Mouse (Mus musculus) cerebellum, adult 11 months (tissue): ENCODE data around the gene Ptk7.
A peak's percentile ranks its signal among the peaks of the same experiment; 100 is the strongest.

Experiments
- DNase-seq: peaks from one replicate; pipeline ENCODE4 v3.0.0; 2022

Gene Ptk7

DNA sequence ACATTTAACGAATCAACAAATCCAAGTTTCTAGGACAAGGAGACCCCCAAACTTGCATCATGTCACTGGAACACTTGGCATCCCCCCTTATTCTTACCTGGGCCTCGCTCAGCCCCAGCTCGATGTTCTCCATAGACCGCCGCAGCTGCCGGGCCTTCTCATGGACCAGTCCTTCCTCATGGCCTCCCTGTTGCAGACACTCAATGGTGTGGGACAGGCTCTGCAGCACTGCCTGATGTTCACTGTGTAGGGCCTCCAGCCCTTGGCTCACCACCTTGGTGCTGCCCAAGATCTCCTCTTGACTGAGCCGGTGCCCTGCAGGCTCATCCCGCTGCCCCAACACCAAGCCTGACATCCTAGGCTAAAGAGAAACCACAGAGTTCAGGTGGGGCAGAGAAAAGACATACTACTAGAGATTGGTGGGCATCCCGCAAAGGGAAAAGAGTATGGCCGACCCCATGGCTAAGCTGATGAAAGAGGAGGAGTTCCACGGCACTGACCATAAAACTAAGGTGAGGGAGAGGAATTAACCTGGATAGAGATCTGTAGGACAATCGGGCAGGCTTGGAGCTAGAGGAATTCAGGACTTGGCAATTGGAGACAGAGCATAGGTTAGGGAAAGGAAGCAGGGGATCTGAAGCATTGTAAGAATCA is 15.0 kb upstream of the Ptk7 start:
- no peak for DNase-seq

DNA sequence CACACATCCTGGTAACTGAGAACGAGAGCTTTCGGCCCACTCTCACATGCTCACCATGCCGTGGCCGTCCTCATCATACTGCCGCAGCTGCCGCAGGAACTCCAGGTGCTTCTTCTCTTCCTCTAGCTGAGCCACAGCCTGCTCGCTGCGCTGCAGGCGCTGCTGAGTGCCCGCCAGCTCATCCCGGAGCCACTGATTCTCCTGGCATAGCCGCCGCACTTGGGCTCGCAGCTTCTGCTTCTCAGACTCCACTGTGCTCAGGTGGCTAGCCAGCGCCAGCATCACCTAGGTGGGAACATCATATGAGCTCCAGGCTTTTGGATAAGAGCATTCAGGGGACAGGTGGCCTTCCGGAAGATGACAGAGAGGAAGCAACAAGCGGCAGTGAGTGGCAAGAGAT is 12.8 kb upstream of the Ptk7 start:
- no peak for DNase-seq

DNA sequence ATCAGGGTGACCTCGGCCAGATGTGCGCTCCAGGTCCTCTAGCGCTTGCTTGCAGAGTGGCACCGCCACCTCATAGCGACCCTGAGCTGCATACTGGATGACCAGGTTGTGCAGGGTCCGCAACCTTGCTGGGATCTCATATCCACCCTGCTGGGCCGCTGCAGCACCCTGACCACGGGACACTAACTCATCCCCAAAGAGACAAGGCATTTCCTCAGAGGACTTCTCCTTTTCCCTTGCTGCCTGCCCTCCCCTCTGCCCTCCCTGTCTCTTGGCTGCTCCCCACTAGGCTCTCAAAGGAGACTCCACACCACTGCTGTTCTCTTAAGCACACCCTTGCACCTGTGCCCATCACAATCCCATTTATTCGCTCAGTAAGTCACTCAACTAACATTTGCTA is 10.6 kb upstream of the Ptk7 start:
- no peak for DNase-seq

DNA sequence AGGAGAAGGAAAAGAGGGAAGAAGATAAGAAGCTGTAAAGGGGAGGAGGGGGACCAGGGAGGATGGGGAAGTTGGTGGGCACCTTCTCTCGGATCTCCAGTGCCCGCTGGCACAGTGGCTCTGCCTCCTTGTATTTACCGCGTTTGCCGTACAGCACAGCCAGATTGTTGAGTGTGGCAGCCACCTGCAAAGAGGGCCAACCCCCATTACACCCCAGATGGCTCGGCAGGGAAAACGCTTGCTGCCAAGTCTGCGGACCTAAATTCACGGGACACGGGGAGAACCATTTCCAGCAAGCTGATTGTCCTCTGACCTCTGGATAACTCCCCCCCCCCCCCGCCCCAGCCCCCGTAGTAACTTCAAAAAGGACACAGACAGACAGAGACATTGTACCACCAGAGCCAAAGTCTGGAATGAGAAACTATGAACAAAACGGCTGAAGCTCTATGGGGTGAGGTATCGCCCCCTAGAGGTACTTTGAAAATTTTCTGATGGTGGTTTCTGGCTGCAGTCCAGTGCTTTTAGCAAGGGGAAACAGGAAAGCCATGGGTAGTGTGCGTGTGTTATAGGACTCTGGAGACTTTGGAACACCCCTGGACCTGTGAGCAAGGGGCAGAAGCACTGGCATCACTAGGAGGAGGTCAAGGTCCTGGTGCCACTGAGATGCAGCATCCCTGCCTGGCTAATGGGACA is 7.7 kb upstream of the Ptk7 start:
- peak; percentile 72 for DNase-seq

DNA sequence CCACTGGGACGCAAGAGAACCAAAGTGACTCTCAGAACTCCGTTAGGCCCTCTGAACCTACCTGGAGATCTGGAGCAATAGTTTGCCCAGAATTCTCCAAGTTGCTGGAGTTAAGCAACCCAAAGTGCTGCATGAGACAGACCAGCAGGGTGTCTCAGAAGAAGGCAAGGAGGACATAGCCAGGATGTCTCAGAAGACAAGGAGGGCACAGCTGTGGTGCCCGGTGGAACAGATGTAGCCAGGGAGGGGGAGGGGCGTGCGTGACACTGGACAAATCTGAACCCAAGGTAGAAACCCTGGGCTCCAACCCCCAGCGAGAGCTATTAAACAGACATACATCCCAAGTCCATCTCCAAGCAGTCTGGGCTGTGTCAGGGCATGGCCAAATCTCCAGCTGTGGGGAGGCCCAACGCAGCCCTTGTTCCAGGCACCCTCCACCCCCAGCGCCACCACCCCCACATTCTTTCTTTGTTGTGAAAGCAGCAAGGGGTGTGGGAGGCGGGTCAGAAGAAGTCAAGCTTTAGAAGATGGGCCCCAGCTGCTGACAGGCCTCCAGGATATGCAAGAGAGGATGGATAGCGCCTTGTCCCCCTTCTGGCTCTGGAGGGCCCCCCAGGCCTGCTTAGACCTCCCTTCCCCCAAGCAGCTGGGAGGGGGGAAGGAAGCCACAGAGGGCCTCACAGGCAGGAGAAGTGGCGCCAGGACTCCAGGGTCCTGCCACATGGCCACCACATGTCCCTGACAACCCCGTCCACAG is 559 bp upstream of the Ptk7 start:
- DNase-seq = no peak

DNA sequence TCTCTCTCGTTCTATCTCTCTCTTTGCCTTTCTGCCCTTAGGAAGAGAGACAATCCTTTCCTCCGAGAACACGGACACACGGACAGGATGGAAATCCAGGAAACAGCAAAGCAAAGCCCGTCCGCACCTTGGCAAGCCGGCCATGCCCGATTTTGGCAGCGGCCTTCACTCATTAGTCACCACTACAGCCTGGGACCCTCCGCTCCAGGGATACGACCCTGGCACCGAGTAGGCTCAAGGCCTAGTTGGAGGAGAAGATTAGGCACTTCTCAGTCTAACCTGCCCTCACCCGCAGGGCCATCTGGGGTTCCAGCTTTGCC is 873 bp downstream of the Ptk7 start:
- no peak for DNase-seq

DNA sequence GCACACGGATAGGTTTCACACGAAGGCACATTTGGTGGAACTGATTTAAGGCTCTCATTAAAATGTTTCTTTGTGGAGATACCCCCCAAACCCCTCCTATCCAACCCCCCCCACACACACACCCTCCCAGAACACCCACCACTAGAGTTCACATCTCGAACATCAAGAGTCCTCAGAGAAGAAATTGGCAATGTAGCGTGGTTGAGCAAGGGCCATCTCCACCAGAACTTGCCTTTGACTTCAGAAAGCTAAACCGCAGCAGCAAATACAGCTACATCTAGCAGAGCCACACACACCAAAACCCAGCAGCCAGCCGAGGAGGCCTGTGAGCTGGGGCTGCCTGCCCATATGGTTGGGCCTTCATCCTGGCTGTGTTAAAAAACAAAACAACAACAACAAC is 1.9 kb downstream of the Ptk7 start:
- DNase-seq = no peak

DNA sequence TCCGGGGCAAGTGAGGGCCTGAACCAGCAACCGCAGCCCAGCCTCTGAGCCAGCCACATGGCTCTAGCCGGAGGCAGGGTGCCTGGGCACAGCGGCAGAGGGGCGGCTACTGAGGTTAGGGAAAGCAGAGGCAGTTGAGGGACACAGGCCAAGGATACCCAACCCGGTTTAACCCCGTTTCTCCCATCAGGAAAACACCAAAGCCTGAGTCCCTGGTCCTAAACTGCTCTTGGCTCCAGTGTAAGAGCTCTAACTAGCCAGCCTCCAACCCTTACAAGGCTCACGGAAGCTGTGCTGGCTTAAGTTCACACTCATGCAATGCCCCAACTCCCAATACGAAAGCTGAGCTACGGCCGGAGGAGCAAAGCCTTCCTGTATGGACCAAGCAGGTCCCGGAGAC is 4.7 kb downstream of the Ptk7 start:
- no peak for DNase-seq

DNA sequence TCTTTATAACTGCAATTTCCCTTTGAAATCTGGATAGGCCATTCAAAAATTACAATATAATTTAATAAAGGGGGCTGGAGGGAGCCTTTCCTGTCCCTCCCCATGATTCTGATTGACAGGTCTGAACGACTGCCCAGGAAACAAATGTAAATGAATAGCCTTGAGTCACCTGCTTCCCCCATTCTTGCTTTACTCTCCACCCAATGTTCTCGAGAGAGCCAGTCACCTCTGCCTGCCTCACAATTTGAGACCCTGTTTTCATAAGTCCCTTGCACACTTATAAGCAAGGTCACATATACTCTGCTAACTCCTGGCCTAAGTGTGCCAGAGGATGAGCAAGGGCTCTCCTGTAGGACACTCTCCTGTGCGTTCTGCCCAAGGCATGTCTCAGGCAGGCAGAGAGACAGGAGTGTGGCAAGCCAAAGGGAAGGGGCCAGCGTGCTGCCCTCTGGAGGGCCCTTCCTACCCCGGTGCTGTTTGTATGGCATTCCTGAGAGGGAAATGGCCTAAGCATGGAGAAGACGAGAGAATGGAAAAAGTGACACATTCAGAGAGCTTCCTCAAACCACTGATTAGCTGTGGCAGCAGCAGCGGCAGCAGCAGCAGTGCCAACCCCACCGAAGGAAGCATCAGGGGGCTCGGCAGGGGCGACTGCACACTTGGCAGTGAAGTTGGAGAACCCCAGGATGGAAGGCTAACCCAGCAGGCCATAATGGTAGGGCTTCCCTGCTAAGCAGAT is 5.3 kb downstream of the Ptk7 start:
- no peak for DNase-seq

DNA sequence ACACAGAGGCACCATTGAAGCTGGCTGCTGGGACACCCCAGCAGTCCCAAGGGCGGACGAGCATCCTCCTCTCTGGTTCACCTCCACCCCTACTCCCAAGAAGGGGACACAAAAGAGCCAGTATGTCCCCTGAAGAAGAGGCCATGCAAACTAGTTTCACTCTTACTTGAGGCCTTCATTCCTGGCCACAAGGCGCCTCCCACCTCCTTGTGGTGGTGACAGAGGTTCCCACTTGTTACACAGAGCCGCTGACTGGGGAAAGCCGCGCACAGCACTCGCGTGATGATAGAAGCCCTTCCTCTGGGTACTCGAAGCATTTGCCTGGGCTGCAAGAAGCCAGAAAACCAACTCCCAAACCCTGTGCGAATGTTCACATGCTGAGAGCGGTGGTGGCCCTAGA is 7.0 kb downstream of the Ptk7 start:
- DNase-seq = no peak

DNA sequence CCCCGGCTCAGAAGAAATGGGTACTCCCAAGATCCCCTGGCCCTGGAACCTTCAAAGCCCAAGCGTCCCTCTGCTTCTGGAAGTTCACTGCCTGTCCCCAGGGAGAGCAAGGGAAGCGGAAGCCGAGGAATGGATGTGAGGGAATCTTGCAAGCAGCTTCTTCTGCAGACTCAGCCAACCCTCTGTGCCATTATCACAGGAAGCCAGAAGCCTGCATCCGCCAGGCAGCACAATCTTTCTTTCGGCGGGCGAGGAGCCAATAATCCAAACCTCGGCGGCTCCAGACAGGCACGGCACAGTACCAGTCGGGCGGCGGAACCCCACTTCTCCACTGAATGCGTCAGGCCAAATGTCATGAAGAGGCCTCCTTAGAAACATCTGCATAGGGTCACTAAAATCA is 8.0 kb downstream of the Ptk7 start:
- peak; percentile 49 for DNase-seq

DNA sequence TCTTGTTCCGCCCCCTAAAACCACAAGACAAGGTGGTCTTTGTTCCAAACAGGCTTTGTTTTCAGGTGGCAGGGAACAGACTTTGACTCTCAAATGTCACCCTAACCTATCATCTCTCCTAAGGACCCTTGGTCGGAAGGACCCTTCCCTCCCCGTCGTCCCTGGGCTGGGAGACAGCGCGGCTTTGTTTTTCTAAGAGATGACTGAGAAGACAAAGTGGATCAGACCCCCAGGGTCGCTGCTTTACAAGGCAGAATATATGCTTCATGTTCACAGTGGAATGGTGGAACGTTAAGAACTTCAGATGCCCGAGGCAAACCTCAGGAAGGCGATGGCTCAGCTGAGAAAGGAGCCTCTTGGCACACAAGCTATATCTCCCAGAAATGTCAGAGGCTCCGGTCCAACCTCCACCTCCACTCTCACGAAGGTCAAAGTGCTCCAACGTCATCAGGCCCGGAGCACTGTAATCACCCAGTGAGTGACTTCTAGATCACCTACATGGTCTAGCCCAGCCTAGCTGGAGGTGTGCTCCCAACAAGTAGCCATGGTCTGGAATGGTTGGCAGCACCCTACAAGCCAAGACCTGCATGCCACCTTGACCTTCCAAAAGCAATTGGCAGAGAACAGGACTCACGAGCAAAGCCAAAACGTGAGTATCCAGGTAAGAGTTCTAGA is 9.5 kb downstream of the Ptk7 start:
- DNase-seq = no peak

DNA sequence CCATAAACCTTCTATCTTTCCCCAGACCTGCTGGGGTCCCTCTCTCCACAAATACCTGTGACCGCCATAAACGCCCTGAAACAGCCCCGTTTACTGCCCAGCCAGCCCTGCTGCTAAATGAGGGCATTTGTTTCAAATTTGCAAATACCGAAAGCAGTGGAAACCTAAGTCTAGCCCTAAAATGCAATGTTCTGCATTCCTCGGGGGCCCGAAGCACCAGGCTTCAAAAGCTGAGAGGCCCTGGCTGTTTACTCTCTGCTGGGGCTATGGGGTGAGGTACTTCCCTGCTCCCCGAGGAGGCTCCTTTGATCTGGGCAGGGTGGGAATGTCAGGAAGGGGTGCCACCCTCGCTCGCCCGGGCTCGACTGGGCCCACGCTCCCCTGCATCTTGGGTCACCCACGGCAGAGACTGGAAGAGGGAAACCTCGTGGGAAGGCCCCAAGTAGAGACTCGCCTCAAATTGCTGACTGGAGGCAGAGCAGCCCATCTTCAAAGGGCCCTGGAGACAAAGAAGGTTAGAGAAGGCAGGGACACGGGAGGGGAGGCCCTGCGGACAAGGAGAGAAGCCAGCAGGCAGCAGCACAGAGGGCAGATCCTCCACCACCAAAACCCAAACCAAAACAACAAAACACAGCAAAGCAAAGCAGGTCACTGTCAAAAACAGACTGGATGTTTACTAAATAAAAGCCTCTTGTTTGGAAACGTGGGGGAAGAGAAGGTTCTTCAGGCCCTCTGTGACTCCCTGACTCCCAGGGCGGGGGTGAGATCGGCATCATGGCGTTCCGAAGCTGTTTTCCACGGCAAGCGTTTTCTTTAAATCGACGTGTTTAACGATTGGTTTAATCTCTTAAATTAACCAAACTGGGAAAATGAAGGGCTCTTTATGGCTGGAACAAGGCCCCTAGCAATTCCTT is 10.3 kb downstream of the Ptk7 start:
- DNase-seq = no peak

DNA sequence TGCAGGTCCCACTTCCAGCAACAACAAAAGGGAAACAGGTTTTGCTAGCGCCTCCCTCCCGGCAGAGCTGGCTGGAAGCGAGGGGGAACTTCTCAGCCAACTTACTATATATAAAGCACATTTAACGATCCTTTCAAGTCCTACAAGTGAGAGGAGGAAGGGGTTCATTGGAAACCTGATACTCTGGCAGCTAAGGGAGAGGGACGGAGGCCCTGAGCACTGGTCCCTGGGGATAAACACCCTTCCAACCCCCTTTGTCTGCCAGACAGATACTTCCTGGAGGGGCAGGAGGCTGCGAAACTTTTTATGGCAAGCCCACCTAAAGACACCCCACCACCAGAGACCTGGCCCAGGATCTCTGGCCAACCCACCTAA is 10.9 kb downstream of the Ptk7 start:
- DNase-seq = no peak

DNA sequence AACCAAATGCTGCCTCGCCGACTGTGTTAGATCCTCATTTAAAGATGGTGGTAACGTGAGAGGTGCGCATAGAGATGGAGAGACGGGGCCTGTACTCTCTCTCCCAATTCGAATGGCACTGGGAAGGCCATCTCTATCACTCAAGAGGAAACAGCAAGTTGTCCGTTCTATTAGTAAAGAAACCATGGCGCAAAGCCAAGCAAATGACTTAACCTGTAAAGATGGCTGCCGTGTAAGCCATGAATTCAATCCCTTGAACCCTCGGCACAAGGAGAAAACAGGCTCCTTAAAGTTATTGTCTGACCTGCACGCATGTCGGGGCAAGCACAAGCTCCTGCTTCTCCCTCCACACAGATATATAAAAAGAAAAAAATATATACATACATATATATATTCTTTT is 11.5 kb downstream of the Ptk7 start:
- no peak for DNase-seq

DNA sequence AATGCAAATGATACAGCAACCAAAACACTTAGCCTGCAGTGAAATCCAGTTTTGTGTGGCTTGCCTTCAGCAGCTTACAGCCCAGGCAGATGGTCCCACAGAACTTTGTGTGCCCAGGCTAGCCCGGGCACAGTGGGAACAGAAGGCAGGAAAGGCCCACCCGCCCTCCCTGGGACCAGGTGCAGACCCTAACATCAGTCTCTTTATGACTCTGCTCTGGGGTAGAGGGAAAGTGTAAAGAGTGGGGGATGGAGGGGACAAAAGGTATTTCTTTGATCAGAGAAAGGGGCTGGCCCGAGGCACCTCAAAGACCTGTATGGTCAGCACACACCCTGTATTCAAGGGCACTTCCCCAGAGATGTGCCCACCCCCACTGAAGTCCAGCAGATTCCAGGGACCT is 16.1 kb downstream of the Ptk7 start:
- DNase-seq = no peak

DNA sequence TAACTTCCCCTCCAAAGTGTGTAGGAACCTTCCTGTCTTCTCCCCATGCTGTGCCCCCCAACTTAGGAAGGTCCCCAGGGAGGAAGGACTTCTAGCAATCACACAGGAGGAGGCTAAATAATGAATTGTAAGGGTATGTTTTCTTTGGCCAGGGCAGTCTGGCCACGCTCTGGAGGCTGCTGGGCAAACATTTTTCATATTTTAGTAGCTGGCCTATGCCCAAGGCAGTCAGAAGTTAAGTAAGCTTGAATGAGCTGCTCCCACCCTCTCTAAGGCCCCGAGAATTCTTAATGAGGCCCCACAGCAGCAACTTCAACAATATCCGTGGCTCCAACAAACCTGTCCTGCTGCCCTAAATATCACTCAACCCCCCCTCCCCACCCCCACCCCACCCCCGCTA is 16.5 kb downstream of the Ptk7 start:
- no peak for DNase-seq

DNA sequence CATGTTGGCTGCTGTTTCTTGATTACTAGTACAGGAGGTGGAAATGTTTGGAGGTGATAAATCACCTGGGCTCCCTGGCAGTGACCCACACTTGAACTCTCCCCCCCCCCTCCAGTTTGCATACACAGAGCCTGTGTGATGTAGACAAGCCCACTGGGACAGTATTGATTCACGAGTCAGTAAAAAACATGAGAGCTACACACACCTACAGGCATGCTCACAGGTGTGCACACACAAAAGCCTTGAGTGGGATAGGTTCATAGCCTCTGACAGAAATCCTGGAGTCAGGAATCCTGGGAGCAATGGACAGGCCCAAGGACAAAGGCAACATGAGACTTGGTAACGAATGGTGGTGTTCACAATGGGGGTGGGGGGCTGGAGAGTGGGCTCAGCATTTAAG is 17.1 kb downstream of the Ptk7 start:
- no peak for DNase-seq

DNA sequence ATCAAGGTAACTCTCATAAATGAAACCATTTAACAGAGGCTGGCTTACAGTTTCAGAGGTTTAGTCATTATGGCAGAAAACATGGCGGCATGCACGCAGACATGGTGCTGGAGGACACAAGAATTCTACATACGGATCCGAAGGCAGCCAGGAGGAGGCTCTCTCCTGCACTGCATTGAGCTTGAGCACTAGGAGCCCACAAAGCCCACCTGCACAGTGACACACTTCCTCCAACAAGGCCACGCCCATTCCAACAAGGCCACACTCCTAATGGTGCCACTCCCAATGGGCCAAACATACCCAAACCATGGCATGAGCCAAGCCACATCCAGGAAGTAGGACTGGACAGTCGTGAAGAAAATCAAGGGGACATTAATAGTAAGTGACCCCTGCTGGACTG is 18.0 kb downstream of the Ptk7 start:
- no peak for DNase-seq

DNA sequence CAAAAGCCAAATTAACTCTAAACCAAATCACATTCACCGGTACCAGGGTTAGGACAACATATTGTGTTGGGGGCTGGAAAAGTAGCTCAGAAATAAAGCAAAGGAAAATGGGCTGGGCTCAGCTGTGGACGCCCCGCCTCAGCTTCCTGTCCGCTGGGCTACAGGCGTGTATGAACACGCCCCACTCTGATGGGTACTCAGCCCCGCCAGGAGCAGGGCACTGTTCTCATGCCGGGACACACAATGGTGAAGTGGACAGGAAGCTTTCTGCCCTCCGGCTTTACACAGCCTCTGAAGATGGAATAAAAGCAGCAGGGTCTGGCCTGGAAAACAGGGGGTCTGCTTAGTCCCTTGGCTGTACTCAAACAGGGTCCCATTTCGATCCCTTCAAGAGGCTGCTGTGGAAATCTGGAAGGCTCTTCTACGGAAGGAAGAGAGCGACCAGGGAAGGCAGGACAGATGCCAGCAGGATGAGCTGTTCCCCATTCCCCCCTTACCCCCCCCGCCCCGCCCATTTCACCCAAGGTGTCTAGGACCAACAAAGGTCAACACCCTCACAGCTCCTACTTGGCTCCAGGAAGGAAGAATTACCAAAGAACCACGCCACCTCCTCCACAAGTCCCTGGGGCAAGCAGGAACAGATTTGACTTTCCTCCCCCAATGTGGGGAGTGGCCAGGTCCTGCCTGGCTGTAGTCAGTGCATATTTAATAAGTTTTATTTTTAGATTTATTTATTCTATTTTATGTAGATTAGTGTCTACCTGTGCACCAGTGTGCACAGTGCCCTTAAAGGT is 19.4 kb downstream of the Ptk7 start:
- DNase-seq = no peak

DNA sequence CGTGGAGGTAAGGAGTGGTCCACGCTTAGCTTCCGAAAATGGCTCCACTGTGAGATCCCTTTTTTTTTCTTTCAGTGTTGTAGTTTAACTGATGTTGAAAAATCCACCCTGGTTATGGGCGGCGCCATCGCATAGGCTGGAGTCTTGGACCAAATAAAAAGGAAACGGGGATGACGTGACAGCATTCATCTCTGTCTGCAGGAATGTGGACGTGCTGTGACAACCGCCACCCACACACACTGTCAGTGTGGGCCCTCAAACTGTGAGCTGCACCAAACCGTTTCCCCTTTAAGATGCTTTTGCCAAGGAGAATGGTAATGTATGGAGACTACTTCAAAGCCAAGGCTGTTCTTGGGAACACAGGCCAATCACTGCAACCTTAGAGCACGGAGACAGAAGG is 23.3 kb downstream of the Ptk7 start:
- DNase-seq = no peak
